Mouse (Mus musculus): ENCODE measurements around the gene Cyp1a1.

GRCm38 (mm10) chr9:57671037-57671436 lies 16.7 kb upstream of the Cyp1a1 start:
- no peak for TF ChIP-seq ZC3H11A (IDR thresholded peaks at IDR 0.05; ENCODE audit: borderline replicate concordance, low read depth, low read length)
- no peak for TF ChIP-seq ZNF384 (IDR thresholded peaks at IDR 0.05; ENCODE audit: low read depth, low read length)
- no peak for TF ChIP-seq CHD2 (IDR thresholded peaks at IDR 0.05; ENCODE audit: low read depth, low read length)

Measured in ES-E14 (cell line).